Mouse (Mus musculus) spleen, adult 2 months (tissue): ENCODE measurements around the gene Ppp1ca.

Experiments
- CTCF ChIP-seq: fragments of 200-500 bp; IDR thresholded peaks from 2 replicates; pipeline ENCODE4 v1.5.1; 2011; ENCODE audit warnings: mild to moderate bottlenecking, inconsistent platforms; ENCODE audit not compliant: insufficient read depth, insufficient read length, insufficient replicate concordance; ENCODE audit errors: extremely low read depth
- POLR2A ChIP-seq: fragments of 200-500 bp; IDR thresholded peaks from 2 replicates; pipeline ENCODE4 v1.6.1; 2011; ENCODE audit warnings: low read depth, low read length, inconsistent platforms

GRCm38 (mm10) chr19:4194021-4194724, 2.3 kb downstream of the Ppp1ca start:
- TF ChIP-seq CTCF (no peak), POLR2A (no peak)
